In the genomic region with DNA sequence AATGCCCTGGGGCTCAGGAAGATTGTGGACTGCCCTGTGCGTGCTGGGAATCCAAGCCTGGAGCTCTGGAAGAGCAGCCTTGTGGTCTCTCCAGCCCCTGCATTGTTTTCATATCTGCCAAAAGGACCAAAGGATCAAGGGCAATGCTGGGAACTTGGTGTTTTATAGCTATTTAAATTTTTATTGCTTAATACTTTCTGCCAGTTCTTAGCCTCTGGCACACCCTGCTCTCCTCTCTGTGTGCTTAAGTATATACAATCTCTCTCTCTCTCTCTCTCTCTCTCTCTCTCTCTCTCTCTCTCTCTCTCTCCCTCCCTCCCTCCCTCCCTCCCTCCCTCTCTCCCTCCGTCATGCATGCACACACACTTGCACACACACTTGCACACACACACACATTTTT, we compare ENCODE assay signal across 19 mouse cellular contexts.
"Had no signal": no experiment of that assay in that cellular context is flagged by ENCODE, and none has a peak within 500 bp of the region (broad histone marks: within the 10 kb centered on the region; RNA-seq: fewer than 3 reads in every experiment).

No protein-coding gene starts in this region.

- H3K9ac ChIP-seq: kidney, embryonic 15.5 days; limb, embryonic 15.5 days; liver, embryonic 14.5 days; liver, postnatal 0 days; lung, embryonic 14.5 days; midbrain, embryonic 13.5 days; neural tube, embryonic 12.5 days had no signal

- H3K36me3 ChIP-seq: kidney, embryonic 15.5 days; limb, embryonic 15.5 days; neural tube, embryonic 12.5 days had no signal

- H3K9me3 ChIP-seq: limb, embryonic 15.5 days had no signal

- H3K27ac ChIP-seq: kidney, embryonic 15.5 days; limb, embryonic 15.5 days; liver, embryonic 14.5 days; macrophage; midbrain, embryonic 13.5 days; neural tube, embryonic 12.5 days had no signal

- DNase-seq: kidney, adult 11 months; kidney, adult 8-10 months; kidney, postnatal 10 days; kidney, postnatal 36 days; layer of hippocampus, adult 9-11 months; liver, postnatal 0 days; lung, embryonic 14.5 days; right cerebral cortex, adult 18-20 months; right cerebral cortex, postnatal 14 days; right cerebral cortex, postnatal 4 days; thymus, postnatal 25 days had no signal

- H3K4me2 ChIP-seq: kidney, embryonic 15.5 days; limb, embryonic 15.5 days; liver, embryonic 11.5 days; lung, embryonic 14.5 days; midbrain, embryonic 13.5 days; neural tube, embryonic 12.5 days had no signal

- H3K27me3 ChIP-seq: kidney, embryonic 15.5 days; limb, embryonic 15.5 days; midbrain, embryonic 13.5 days; neural tube, embryonic 12.5 days had no signal

- ATAC-seq: liver, postnatal 0 days; lung, postnatal 0 days; midbrain, embryonic 13.5 days had no signal

- H3K4me3 ChIP-seq: kidney, embryonic 15.5 days; limb, embryonic 15.5 days; midbrain, embryonic 13.5 days; neural tube, embryonic 12.5 days had no signal
